Mouse (Mus musculus): ENCODE measurements around the gene Ski.

DNA sequence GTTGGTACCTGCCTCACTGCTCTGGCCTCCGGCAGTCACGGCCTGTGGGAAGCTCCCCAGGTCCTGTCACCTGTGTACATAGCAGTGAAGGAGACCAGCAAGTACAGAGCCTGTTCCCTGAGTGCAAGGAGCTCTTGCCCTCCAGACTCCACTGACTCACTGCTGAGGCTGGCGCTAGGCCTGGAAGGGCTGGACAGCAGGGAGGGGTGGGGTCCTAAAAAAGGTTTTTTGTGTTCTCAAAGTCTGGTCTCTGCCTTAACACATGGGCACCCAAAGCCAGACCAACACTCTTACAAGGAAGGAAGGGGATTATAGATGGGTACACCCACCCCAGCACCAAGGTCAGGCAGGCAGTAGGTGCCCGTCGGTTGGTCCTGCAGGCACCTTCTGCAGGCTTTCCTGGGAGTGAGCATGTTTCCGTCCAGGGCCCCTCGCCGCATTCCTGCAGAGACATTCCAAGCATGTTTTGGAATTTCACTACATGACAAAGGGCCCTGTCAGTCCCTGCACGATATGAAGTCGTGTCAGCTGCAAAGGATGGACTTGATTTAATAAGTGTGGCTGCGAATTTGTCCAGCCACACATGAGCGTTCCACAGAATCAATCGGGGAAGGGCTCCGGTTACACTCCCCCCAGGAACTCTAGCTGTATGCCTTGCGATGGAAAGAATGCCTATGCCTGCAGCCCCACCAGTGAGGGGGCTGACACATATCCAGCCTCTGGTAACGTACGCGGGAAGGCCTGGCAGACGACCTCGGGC lies 88.6 kb downstream of the Ski start:
- TF ChIP-seq POLR2A (IDR thresholded peaks at IDR 0.05; ENCODE audit: borderline replicate concordance, extremely low read depth, insufficient read depth, insufficient read length, poor library complexity, severe bottlenecking) (no peak), CTCF (IDR thresholded peaks at IDR 0.05; ENCODE audit: borderline replicate concordance, extremely low read depth, insufficient read depth, insufficient read length) (no peak)
